Mouse (Mus musculus) hindbrain, embryonic 16.5 days (tissue): Measurements from ENCODE around the gene B4galnt4. TPM values are rescaled to one million over a fixed set of nuclear protein-coding genes. Genes with fewer than 3 reads are reported as not detected.
"Not testable (repeated sequence)": the region's sequence is repeated elsewhere in the genome, so short reads cannot be mapped to it uniquely, and the experiment has no call there.

Source experiments
- ATAC-seq: fragments of 200-750 bp; cut with Nextera tagmentation; 2 replicates; pipeline ENCODE4 v1.8.0; 2017; ENCODE audit warnings: moderate TSS enrichment, moderate library complexity
- H3K27ac ChIP-seq: fragments of 300-500 bp; sonication (generic); 2 replicates; pipeline ENCODE4 v1.5.1; 2014; ENCODE audit warnings: low read depth, mild to moderate bottlenecking, control low read depth, low read length, moderate library complexity
- H3K27me3 ChIP-seq: fragments of 300-500 bp; sonication (generic); replicated peaks from 2 replicates; pipeline ENCODE4 v1.6.1; 2014; ENCODE audit warnings: low read length; ENCODE audit not compliant: control insufficient read depth, insufficient read depth
- H3K36me3 ChIP-seq: fragments of 300-500 bp; sonication (generic); 2 replicates; pipeline ENCODE4 v1.6.1; 2014; ENCODE audit warnings: mild to moderate bottlenecking, low read length, moderate library complexity, mixed read lengths; ENCODE audit not compliant: control insufficient read depth, insufficient read depth
- H3K4me1 ChIP-seq: fragments of 300-500 bp; sonication (generic); 2 replicates; pipeline ENCODE4 v1.6.1; 2014; ENCODE audit warnings: low read depth, low read length; ENCODE audit not compliant: control insufficient read depth, insufficient read depth
- H3K4me2 ChIP-seq: fragments of 300-500 bp; sonication (generic); 2 replicates; pipeline ENCODE4 v1.6.1; 2014; ENCODE audit warnings: mild to moderate bottlenecking, low read length, control low read depth, moderate library complexity
- H3K4me3 ChIP-seq: fragments of 300-500 bp; sonication (generic); 2 replicates; pipeline ENCODE4 v1.5.1; 2014; ENCODE audit warnings: mild to moderate bottlenecking, low read length, control low read depth, moderate library complexity
- H3K9ac ChIP-seq: fragments of 300-500 bp; sonication (generic); 2 replicates; pipeline ENCODE4 v1.6.1; 2014; ENCODE audit warnings: low read depth, mild to moderate bottlenecking, control low read depth, low read length, moderate library complexity
- H3K9me3 ChIP-seq: fragments of 300-500 bp; sonication (generic); 2 replicates; pipeline ENCODE4 v1.6.1; 2014; ENCODE audit warnings: mild to moderate bottlenecking, low read length, moderate library complexity; ENCODE audit not compliant: control insufficient read depth
- WGBS: fragments of 180-500 bp; shearing (Covaris S2); extraction: QIAGEN DNeasy Blood & Tissue Kit; methylation state at CpG from one replicate; pipeline ENCODE4 v1.1.7; 2014; 5-methylcytosine and 5-hydroxymethylcytosine counted together
- polyA plus RNA-seq: library from polyadenylated mRNA; unstranded; fragments of >200 nt; fragmentation: Nextera tagmentation; extraction: Ambion mirVana; gene quantifications from 2 replicates; pipeline ENCODE4 v1.2.1, GENCODE M21; 2015

The B4galnt4 gene
- polyA plus RNA-seq: 53.3 and 55.0 TPM in 2 replicates

- peak; percentile 98 for ATAC-seq
- Histone ChIP-seq H3K4me2 (peak within 1 kb of the TSS; percentile 84), H3K27me3 (no peaks in the 10 kb centered on the region), H3K4me1 (peaks cover 18% of the 10 kb centered on the region), H3K36me3 (peaks cover 17% of the 10 kb centered on the region), H3K27ac (peak within 1 kb of the TSS; percentile 91), H3K9me3 (no peaks in the 10 kb centered on the region), H3K4me3 (peak within 1 kb of the TSS; percentile 94), H3K9ac (peak within 1 kb of the TSS; percentile 99)
- WGBS: under 1% methylated on average over 58 of the region's 72 CpGs
Measured at GRCm38 (mm10) chr7:141060426-141061242, at the start of gene B4galnt4. TSS of gene B4galnt4 (plus strand) at chr7:141061104.

GRCm38 (mm10) chr7:141011238-141011770, 49.6 kb upstream of the B4galnt4 start:
- Histone ChIP-seq H3K4me3 (no peak overlapping the region), H3K4me1 (no peaks in the 10 kb centered on the region), H3K9me3 (no peaks in the 10 kb centered on the region), H3K4me2 (no peak overlapping the region), H3K27me3 (no peaks in the 10 kb centered on the region), H3K27ac (no peak overlapping the region), H3K9ac (no peak overlapping the region), H3K36me3 (no peaks in the 10 kb centered on the region)
- 87% methylated on average over 7 of the region's 7 CpGs for WGBS
- no peak for ATAC-seq

- Histone ChIP-seq H3K9ac (no peak overlapping the region), H3K27ac (no peak overlapping the region), H3K4me2 (no peak overlapping the region), H3K36me3 (no peaks in the 10 kb centered on the region), H3K4me3 (no peak overlapping the region), H3K9me3 (no peaks in the 10 kb centered on the region), H3K27me3 (no peaks in the 10 kb centered on the region), H3K4me1 (no peaks in the 10 kb centered on the region)
- WGBS: 89% methylated on average over 10 of the region's 10 CpGs
- no peak for ATAC-seq
Measured at GRCm38 (mm10) chr7:141016707-141017697, 43.9 kb upstream of the B4galnt4 start.

- not testable (repeated sequence) for H3K9ac ChIP-seq, ATAC-seq, H3K4me1 ChIP-seq, H3K27me3 ChIP-seq, H3K36me3 ChIP-seq, H3K4me2 ChIP-seq, H3K27ac ChIP-seq, H3K4me3 ChIP-seq, H3K9me3 ChIP-seq
- 100% methylated on average over 1 of the region's 1 CpGs for WGBS
Measured at GRCm38 (mm10) chr7:141017824-141018223, 43.1 kb upstream of the B4galnt4 start, which contains the start of gene Ifitm6. TSS of gene Ifitm6 (minus strand) at chr7:141017924.

- no peaks in the 10 kb centered on the region for H3K9me3 ChIP-seq
- no peaks in the 10 kb centered on the region for H3K4me1 ChIP-seq
- no peak overlapping the region for H3K4me3 ChIP-seq
- WGBS: 95% methylated on average over 5 of the region's 5 CpGs
- no peak for ATAC-seq
- H3K4me2 ChIP-seq: no peak overlapping the region
- no peaks in the 10 kb centered on the region for H3K36me3 ChIP-seq
- no peak overlapping the region for H3K27ac ChIP-seq
- H3K27me3 ChIP-seq: no peaks in the 10 kb centered on the region
- H3K9ac ChIP-seq: no peak overlapping the region
Measured at GRCm38 (mm10) chr7:141019028-141019427, 41.9 kb upstream of the B4galnt4 start.

- Histone ChIP-seq H3K4me3 (no peak overlapping the region), H3K27me3 (no peaks in the 10 kb centered on the region), H3K4me2 (no peak overlapping the region), H3K9me3 (no peaks in the 10 kb centered on the region), H3K27ac (no peak overlapping the region), H3K9ac (no peak overlapping the region), H3K4me1 (peaks cover 4% of the 10 kb centered on the region; the same call in 1 of the 2 replicates), H3K36me3 (no peaks in the 10 kb centered on the region)
- 91% methylated on average over 14 of the region's 14 CpGs for WGBS
- ATAC-seq: no peak
Measured at GRCm38 (mm10) chr7:141021489-141022449, 39.1 kb upstream of the B4galnt4 start.

- 20% methylated on average over 5 of the region's 6 CpGs for WGBS
- Histone ChIP-seq H3K4me1 (peaks cover 4% of the 10 kb centered on the region; the same call in 1 of the 2 replicates), H3K36me3 (no peaks in the 10 kb centered on the region), H3K9ac (no peak overlapping the region), H3K4me2 (no peak overlapping the region), H3K27me3 (no peaks in the 10 kb centered on the region), H3K27ac (0 out of 2 replicates have a peak overlapping the region, but pooled peaks have one; percentile 27), H3K4me3 (no peak overlapping the region), H3K9me3 (no peaks in the 10 kb centered on the region)
- ATAC-seq: peak; percentile 77
Measured at GRCm38 (mm10) chr7:141024865-141025838, 35.8 kb upstream of the B4galnt4 start.
